Mouse (Mus musculus) midbrain, embryonic 16.5 days (tissue): ENCODE results near the gene Tmem72. TPM values are rescaled to one million over a fixed set of nuclear protein-coding genes. Genes with fewer than 3 reads are reported as not detected.

ENCODE experiments used
- ATAC-seq: fragments of 200-750 bp; cut with Nextera tagmentation; 2 replicates; pipeline ENCODE4 v1.8.0; 2017; ENCODE audit warnings: moderate TSS enrichment
- H3K27ac ChIP-seq: fragments of 300-500 bp; sonication (generic); 2 replicates; pipeline ENCODE4 v1.5.1; 2014; ENCODE audit warnings: mild to moderate bottlenecking, low read length, mixed read lengths
- H3K27me3 ChIP-seq: fragments of 300-500 bp; sonication (generic); 2 replicates; pipeline ENCODE4 v1.6.1; 2014; ENCODE audit warnings: low read depth, low read length, mixed read lengths; ENCODE audit not compliant: control insufficient read depth, insufficient read depth
- H3K36me3 ChIP-seq: fragments of 300-500 bp; sonication (generic); 2 replicates; pipeline ENCODE4 v1.6.1; 2014; ENCODE audit warnings: mild to moderate bottlenecking, low read length, moderate library complexity, mixed read lengths; ENCODE audit not compliant: control insufficient read depth, insufficient read depth
- H3K4me1 ChIP-seq: fragments of 300-500 bp; sonication (generic); 2 replicates; pipeline ENCODE4 v1.6.1; 2014; ENCODE audit warnings: mild to moderate bottlenecking, low read length, mixed read lengths; ENCODE audit not compliant: control insufficient read depth, insufficient read depth
- H3K4me2 ChIP-seq: fragments of 300-500 bp; sonication (generic); 2 replicates; pipeline ENCODE4 v1.6.1; 2014; ENCODE audit warnings: mild to moderate bottlenecking, low read length, mixed read lengths
- H3K4me3 ChIP-seq: fragments of 300-500 bp; sonication (generic); 2 replicates; pipeline ENCODE4 v1.5.1; 2014; ENCODE audit warnings: low read depth, mild to moderate bottlenecking, low read length, moderate library complexity, mixed read lengths
- H3K9ac ChIP-seq: fragments of 300-500 bp; sonication (generic); 2 replicates; pipeline ENCODE4 v1.6.1; 2014; ENCODE audit warnings: low read depth, low read length, mixed read lengths
- H3K9me3 ChIP-seq: fragments of 300-500 bp; sonication (generic); replicated peaks from 2 replicates; pipeline ENCODE4 v1.6.1; 2014; ENCODE audit warnings: mild to moderate bottlenecking, low read length, mixed read lengths; ENCODE audit not compliant: control insufficient read depth, poor library complexity, severe bottlenecking
- WGBS: fragments of 180-500 bp; shearing (Covaris S2); extraction: QIAGEN DNeasy Blood & Tissue Kit; methylation state at CpG from one replicate; pipeline ENCODE4 v1.1.7; 2014; 5-methylcytosine and 5-hydroxymethylcytosine counted together
- polyA plus RNA-seq: library from polyadenylated mRNA; unstranded; fragments of >200 nt; fragmentation: Nextera tagmentation; extraction: Ambion mirVana; gene quantifications from 2 replicates; pipeline ENCODE4 v1.2.1, GENCODE M21; 2015

The Tmem72 gene
- polyA plus RNA-seq, 1 experiment from 2014 or later, result 0.75 TPM

- H3K4me3 ChIP-seq, result no peak overlapping the region
- WGBS, result 95% methylated on average over 4 of the region's 4 CpGs
- H3K27ac ChIP-seq, result no peak overlapping the region
- no peaks in the 10 kb centered on the region for H3K9me3 ChIP-seq
- no peaks in the 10 kb centered on the region for H3K27me3 ChIP-seq
- H3K9ac ChIP-seq, result no peak overlapping the region
- ATAC-seq, result no peak
- H3K36me3 ChIP-seq, result no peaks in the 10 kb centered on the region
- no peaks in the 10 kb centered on the region for H3K4me1 ChIP-seq
- no peak overlapping the region for H3K4me2 ChIP-seq
Measured at GRCm38 (mm10) chr6:116697896-116698425, 18.8 kb downstream of the Tmem72 start.

GRCm38 (mm10) chr6:116697413-116697812 is 19.3 kb downstream of the Tmem72 start:
- no peaks in the 10 kb centered on the region for H3K4me1 ChIP-seq
- no peak overlapping the region for H3K9ac ChIP-seq
- no peak overlapping the region for H3K4me2 ChIP-seq
- no peaks in the 10 kb centered on the region for H3K36me3 ChIP-seq
- no peak overlapping the region for H3K27ac ChIP-seq
- no peaks in the 10 kb centered on the region for H3K9me3 ChIP-seq
- no peak overlapping the region for H3K4me3 ChIP-seq
- whole genome bisulfite sequencing, result 54% methylated on average over 2 of the region's 2 CpGs
- no peak for ATAC-seq
- no peaks in the 10 kb centered on the region for H3K27me3 ChIP-seq

- Histone ChIP-seq H3K9me3 (no peaks in the 10 kb centered on the region), H3K9ac (no peak overlapping the region), H3K36me3 (no peaks in the 10 kb centered on the region), H3K4me3 (no peak overlapping the region), H3K4me2 (no peak overlapping the region), H3K27ac (no peak overlapping the region), H3K27me3 (no peaks in the 10 kb centered on the region), H3K4me1 (no peaks in the 10 kb centered on the region)
- 88% methylated on average over 3 of the region's 3 CpGs for WGBS
- no peak for ATAC-seq
Measured at GRCm38 (mm10) chr6:116694346-116694745, 22.4 kb downstream of the Tmem72 start.

GRCm38 (mm10) chr6:116693639-116694038 is 23.1 kb downstream of the Tmem72 start:
- Histone ChIP-seq H3K4me3 (no peak overlapping the region), H3K36me3 (no peaks in the 10 kb centered on the region), H3K9me3 (no peaks in the 10 kb centered on the region), H3K4me1 (no peaks in the 10 kb centered on the region), H3K27me3 (no peaks in the 10 kb centered on the region), H3K9ac (no peak overlapping the region), H3K4me2 (no peak overlapping the region), H3K27ac (no peak overlapping the region)
- no peak for ATAC-seq
- 86% methylated on average over 4 of the region's 4 CpGs for WGBS

GRCm38 (mm10) chr6:116682317-116682716 is 34.4 kb downstream of the Tmem72 start:
- WGBS, result 53% methylated on average over 6 of the region's 6 CpGs
- ATAC-seq, result no peak
- no peaks in the 10 kb centered on the region for H3K9me3 ChIP-seq
- no peak overlapping the region for H3K4me2 ChIP-seq
- H3K9ac ChIP-seq, result no peak overlapping the region
- no peaks in the 10 kb centered on the region for H3K4me1 ChIP-seq
- no peaks in the 10 kb centered on the region for H3K27me3 ChIP-seq
- H3K4me3 ChIP-seq, result no peak overlapping the region
- no peak overlapping the region for H3K27ac ChIP-seq
- no peaks in the 10 kb centered on the region for H3K36me3 ChIP-seq

- Histone ChIP-seq H3K9me3 (no peaks in the 10 kb centered on the region), H3K27ac (no peak overlapping the region), H3K4me3 (no peak overlapping the region), H3K4me1 (no peaks in the 10 kb centered on the region), H3K4me2 (no peak overlapping the region), H3K36me3 (no peaks in the 10 kb centered on the region), H3K9ac (no peak overlapping the region), H3K27me3 (no peaks in the 10 kb centered on the region)
- no peak for ATAC-seq
- WGBS, result 71% methylated on average over 5 of the region's 5 CpGs
Measured at GRCm38 (mm10) chr6:116679563-116680288, 37.0 kb downstream of the Tmem72 start.

GRCm38 (mm10) chr6:116677321-116677720 is 39.4 kb downstream of the Tmem72 start:
- WGBS, result 66% methylated on average over 6 of the region's 6 CpGs

GRCm38 (mm10) chr6:116676355-116676913 is 40.3 kb downstream of the Tmem72 start:
- Histone ChIP-seq H3K4me2 (no peak overlapping the region), H3K4me1 (peaks cover 9% of the 10 kb centered on the region), H3K27me3 (0 out of 2 replicates have a peak, but pooled peaks cover 3% of the 10 kb centered on the region), H3K9me3 (no peaks in the 10 kb centered on the region), H3K9ac (no peak overlapping the region), H3K4me3 (no peak overlapping the region), H3K36me3 (no peaks in the 10 kb centered on the region), H3K27ac (no peak overlapping the region)
- ATAC-seq, result no peak
- WGBS, result 85% methylated on average over 10 of the region's 10 CpGs

More at GRCm38 (mm10) chr6:116677321-116677720, 39.4 kb downstream of the Tmem72 start:
- Histone ChIP-seq H3K27ac (no peak overlapping the region), H3K4me1 (peaks cover 7% of the 10 kb centered on the region), H3K9ac (no peak overlapping the region), H3K36me3 (no peaks in the 10 kb centered on the region), H3K27me3 (no peaks in the 10 kb centered on the region), H3K4me3 (no peak overlapping the region), H3K4me2 (no peak overlapping the region), H3K9me3 (no peaks in the 10 kb centered on the region)
- ATAC-seq, result no peak

- peak; percentile 22; the same call in 1 of the 2 replicates for ATAC-seq
- Histone ChIP-seq H3K4me3 (peak overlapping the region; percentile 55), H3K9ac (peak overlapping the region; percentile 72), H3K36me3 (no peaks in the 10 kb centered on the region), H3K27me3 (0 out of 2 replicates have a peak, but pooled peaks cover 3% of the 10 kb centered on the region), H3K4me1 (peaks cover 14% of the 10 kb centered on the region), H3K9me3 (no peaks in the 10 kb centered on the region), H3K4me2 (peak overlapping the region; percentile 97), H3K27ac (0 out of 2 replicates have a peak overlapping the region, but pooled peaks have one; percentile 28)
- 25% methylated on average over 16 of the region's 16 CpGs for WGBS
Measured at GRCm38 (mm10) chr6:116674283-116674886, 42.3 kb downstream of the Tmem72 start.
